Mouse (Mus musculus): ENCODE data around the gene Klk5. TPM values are rescaled to one million over a fixed set of nuclear protein-coding genes. Genes with fewer than 3 reads are reported as not detected.

Klk5 gene
- polyA plus RNA-seq, 1 experiment from 2014 or later: 0.10 TPM

- ATAC-seq (ENCODE audit: insufficient read depth, low FRiP score): no peak
- Histone ChIP-seq H3K27ac (ENCODE audit: low read length) (no peak overlapping the region), H3K4me3 (replicated peaks; ENCODE audit: low read length) (no peak overlapping the region), H3K4me1 (ENCODE audit: control insufficient read depth, insufficient read depth, low read length) (0 out of 2 replicates have a peak, but pooled peaks cover 4% of the 10 kb centered on the region), H3K4me2 (ENCODE audit: low read depth, low read length) (no peak overlapping the region), H3K36me3 (ENCODE audit: control insufficient read depth, insufficient read depth, low read length) (no peaks in the 10 kb centered on the region), H3K27me3 (ENCODE audit: control insufficient read depth, insufficient read depth, low read length) (peaks cover 4% of the 10 kb centered on the region; the same call in 1 of the 2 replicates), H3K9ac (ENCODE audit: low read length) (no peak overlapping the region), H3K9me3 (replicated peaks; ENCODE audit: control insufficient read depth, low read length) (no peaks in the 10 kb centered on the region)
- WGBS: 17% methylated on average over 4 of the region's 4 CpGs
These were observed 41.0 kb downstream of the Klk5 start for GRCm38 (mm10) chr7:43882811-43883210.

GRCm38 (mm10) chr7:43883547-43883946 lies 41.8 kb downstream of the Klk5 start:
- no peak overlapping the region for H3K4me2 ChIP-seq (ENCODE audit: low read depth, low read length)
- peaks cover 4% of the 10 kb centered on the region; the same call in 1 of the 2 replicates for H3K27me3 ChIP-seq (ENCODE audit: control insufficient read depth, insufficient read depth, low read length)
- 0 out of 2 replicates have a peak, but pooled peaks cover 4% of the 10 kb centered on the region for H3K4me1 ChIP-seq (ENCODE audit: control insufficient read depth, insufficient read depth, low read length)
- 8% methylated on average over 14 of the region's 14 CpGs for WGBS
- H3K9me3 ChIP-seq (replicated peaks; ENCODE audit: control insufficient read depth, low read length): no peaks in the 10 kb centered on the region
- peak; percentile 8; the same call in 1 of the 2 replicates for ATAC-seq (ENCODE audit: insufficient read depth, low FRiP score)
- H3K4me3 ChIP-seq (replicated peaks; ENCODE audit: low read length): no peak overlapping the region
- no peak overlapping the region for H3K27ac ChIP-seq (ENCODE audit: low read length)
- no peak overlapping the region for H3K9ac ChIP-seq (ENCODE audit: low read length)
- no peaks in the 10 kb centered on the region for H3K36me3 ChIP-seq (ENCODE audit: control insufficient read depth, insufficient read depth, low read length)

DNA sequence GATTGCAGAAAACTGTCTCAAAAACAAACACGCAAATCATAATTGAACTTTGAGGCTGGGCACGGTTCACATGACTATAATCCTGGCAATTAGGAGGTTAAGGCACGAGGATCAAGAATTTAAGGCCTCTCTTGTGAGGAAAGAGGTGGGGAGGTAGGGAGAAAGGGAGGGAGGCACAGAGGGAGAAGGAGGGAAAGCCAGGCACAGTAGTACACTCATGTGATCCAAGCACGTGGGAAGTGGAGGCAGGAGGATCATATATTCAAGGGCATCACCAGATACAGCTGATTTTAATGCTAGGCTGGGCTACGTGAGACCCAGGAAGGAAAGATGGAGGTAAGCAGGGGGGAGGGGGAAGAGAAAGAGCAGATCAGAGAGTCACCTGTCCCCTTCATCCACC lies 49.6 kb downstream of the Klk5 start:
- Histone ChIP-seq H3K4me3 (replicated peaks; ENCODE audit: low read length) (no peak overlapping the region), H3K36me3 (ENCODE audit: control insufficient read depth, insufficient read depth, low read length) (no peaks in the 10 kb centered on the region), H3K27me3 (ENCODE audit: control insufficient read depth, insufficient read depth, low read length) (no peaks in the 10 kb centered on the region), H3K9ac (ENCODE audit: low read length) (no peak overlapping the region), H3K4me1 (ENCODE audit: control insufficient read depth, insufficient read depth, low read length) (no peaks in the 10 kb centered on the region), H3K9me3 (replicated peaks; ENCODE audit: control insufficient read depth, low read length) (no peaks in the 10 kb centered on the region), H3K4me2 (ENCODE audit: low read depth, low read length) (no peak overlapping the region), H3K27ac (ENCODE audit: low read length) (no peak overlapping the region)
- WGBS: 48% methylated on average over 5 of the region's 5 CpGs
- no peak for ATAC-seq (ENCODE audit: insufficient read depth, low FRiP score)

- no peaks in the 10 kb centered on the region for H3K27me3 ChIP-seq (ENCODE audit: control insufficient read depth, insufficient read depth, low read length)
- 33% methylated on average over 3 of the region's 3 CpGs for WGBS
- H3K4me2 ChIP-seq (ENCODE audit: low read depth, low read length): no peak overlapping the region
- no peaks in the 10 kb centered on the region for H3K4me1 ChIP-seq (ENCODE audit: control insufficient read depth, insufficient read depth, low read length)
- H3K9ac ChIP-seq (ENCODE audit: low read length): no peak overlapping the region
- H3K27ac ChIP-seq (ENCODE audit: low read length): no peak overlapping the region
- no peak for ATAC-seq (ENCODE audit: insufficient read depth, low FRiP score)
- no peaks in the 10 kb centered on the region for H3K36me3 ChIP-seq (ENCODE audit: control insufficient read depth, insufficient read depth, low read length)
- no peaks in the 10 kb centered on the region for H3K9me3 ChIP-seq (replicated peaks; ENCODE audit: control insufficient read depth, low read length)
- H3K4me3 ChIP-seq (replicated peaks; ENCODE audit: low read length): no peak overlapping the region
These were observed 50.0 kb downstream of the Klk5 start for GRCm38 (mm10) chr7:43891788-43892187.

DNA sequence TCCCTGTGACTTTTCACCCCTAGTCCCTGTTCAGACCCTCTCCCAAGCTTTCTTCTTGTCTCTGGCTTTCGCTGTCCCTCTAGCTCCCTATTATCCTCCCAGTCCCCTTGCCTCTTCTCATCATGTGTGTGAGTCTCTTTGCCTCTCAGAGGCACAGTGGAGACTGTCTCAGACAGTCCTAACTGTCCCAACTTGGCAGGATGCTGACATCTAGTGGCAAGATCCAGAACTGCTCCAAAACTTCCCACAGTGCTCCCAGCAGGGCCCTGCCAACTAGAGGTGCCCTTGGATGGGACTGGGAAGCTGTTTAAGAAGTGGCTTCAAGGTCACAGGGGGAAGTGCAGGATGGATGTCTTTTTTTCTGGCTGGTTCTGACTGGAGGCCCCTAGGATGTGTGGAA lies 53.1 kb downstream of the Klk5 start:
- Histone ChIP-seq H3K27me3 (ENCODE audit: control insufficient read depth, insufficient read depth, low read length) (no peaks in the 10 kb centered on the region), H3K9me3 (replicated peaks; ENCODE audit: control insufficient read depth, low read length) (no peaks in the 10 kb centered on the region), H3K4me2 (ENCODE audit: low read depth, low read length) (no peak overlapping the region), H3K4me1 (ENCODE audit: control insufficient read depth, insufficient read depth, low read length) (no peaks in the 10 kb centered on the region), H3K9ac (ENCODE audit: low read length) (no peak overlapping the region), H3K4me3 (replicated peaks; ENCODE audit: low read length) (no peak overlapping the region), H3K36me3 (ENCODE audit: control insufficient read depth, insufficient read depth, low read length) (no peaks in the 10 kb centered on the region), H3K27ac (ENCODE audit: low read length) (no peak overlapping the region)
- 3% methylated on average over 1 of the region's 1 CpGs for WGBS
- peak; percentile 91 for ATAC-seq (ENCODE audit: insufficient read depth, low FRiP score)

Other genes starting within 250 kb of the Klk5 start
- not detected in 2 replicates for gene Zfp819, start 234.8 kb upstream of the Klk5 start, polyA plus RNA-seq (2015; fragmentation: Nextera tagmentation; extraction: Ambion mirVana)
- 1.0 and 1.4 TPM in 2 replicates for gene Ceacam18, start 207.3 kb upstream of the Klk5 start, polyA plus RNA-seq (2015; fragmentation: Nextera tagmentation; extraction: Ambion mirVana)
- 2.2 and 2.6 TPM in 2 replicates for gene Siglece, start 181.8 kb upstream of the Klk5 start, polyA plus RNA-seq (2015; fragmentation: Nextera tagmentation; extraction: Ambion mirVana)
- gene Ctu1, start 170.0 kb upstream of the Klk5 start, polyA plus RNA-seq (2015; fragmentation: Nextera tagmentation; extraction: Ambion mirVana): 11.7 and 12.2 TPM in 2 replicates
- gene Klk14, start 151.6 kb upstream of the Klk5 start, polyA plus RNA-seq (2015; fragmentation: Nextera tagmentation; extraction: Ambion mirVana): 0.28 and 1.1 TPM in 2 replicates
- gene Klk13, start 129.4 kb upstream of the Klk5 start, polyA plus RNA-seq (2015; fragmentation: Nextera tagmentation; extraction: Ambion mirVana): 17.6 and 46.1 TPM in 2 replicates
- gene Klk12, start 73.1 kb upstream of the Klk5 start, polyA plus RNA-seq (2015; fragmentation: Nextera tagmentation; extraction: Ambion mirVana): 7.3 and 16.2 TPM in 2 replicates
- 25.3 and 37.4 TPM in 2 replicates for gene Klk11, start 67.4 kb upstream of the Klk5 start, polyA plus RNA-seq (2015; fragmentation: Nextera tagmentation; extraction: Ambion mirVana)
- gene Klk10, start 60.9 kb upstream of the Klk5 start, polyA plus RNA-seq (2015; fragmentation: Nextera tagmentation; extraction: Ambion mirVana): 42.4 and 129 TPM in 2 replicates
- gene Klk9, start 50.1 kb upstream of the Klk5 start, polyA plus RNA-seq (2015; fragmentation: Nextera tagmentation; extraction: Ambion mirVana): 2.7 and 5.3 TPM in 2 replicates
- 31.0 and 55.1 TPM in 2 replicates for gene Klk8, start 44.4 kb upstream of the Klk5 start, polyA plus RNA-seq (2015; fragmentation: Nextera tagmentation; extraction: Ambion mirVana)
- gene Klk7, start 30.7 kb upstream of the Klk5 start, polyA plus RNA-seq (2015; fragmentation: Nextera tagmentation; extraction: Ambion mirVana): 0.22 and 0.66 TPM in 2 replicates
- 0.30 and 0.42 TPM in 2 replicates for gene Klk6, start 17.5 kb upstream of the Klk5 start, polyA plus RNA-seq (2015; fragmentation: Nextera tagmentation; extraction: Ambion mirVana)
- 0.18 TPM in 1 of 2 replicates, not detected in the other for gene Klk4, start 39.2 kb downstream of the Klk5 start, polyA plus RNA-seq (2015; fragmentation: Nextera tagmentation; extraction: Ambion mirVana)
- gene Klk15, start 91.8 kb downstream of the Klk5 start, polyA plus RNA-seq (2015; fragmentation: Nextera tagmentation; extraction: Ambion mirVana): not detected in 2 replicates
- gene Klk1b8, start 108.7 kb downstream of the Klk5 start, polyA plus RNA-seq (2015; fragmentation: Nextera tagmentation; extraction: Ambion mirVana): 1.3 and 1.5 TPM in 2 replicates
- gene Klk1b1, start 124.8 kb downstream of the Klk5 start, polyA plus RNA-seq (2015; fragmentation: Nextera tagmentation; extraction: Ambion mirVana): not detected in 2 replicates
- gene Klk1b9, start 134.1 kb downstream of the Klk5 start, polyA plus RNA-seq (2015; fragmentation: Nextera tagmentation; extraction: Ambion mirVana): not detected in 2 replicates
- gene Klk1b11, start 153.9 kb downstream of the Klk5 start, polyA plus RNA-seq (2015; fragmentation: Nextera tagmentation; extraction: Ambion mirVana): 0.36 TPM in 1 of 2 replicates, not detected in the other
- 0.94 TPM in 1 of 2 replicates, not detected in the other for gene Klk1b26, start 170.2 kb downstream of the Klk5 start, polyA plus RNA-seq (2015; fragmentation: Nextera tagmentation; extraction: Ambion mirVana)
- not detected in 2 replicates for gene Klk1b27, start 210.3 kb downstream of the Klk5 start, polyA plus RNA-seq (2015; fragmentation: Nextera tagmentation; extraction: Ambion mirVana)